Mouse (Mus musculus): ENCODE results near the gene Gm3625. TPM values are rescaled to one million over a fixed set of nuclear protein-coding genes. Genes with fewer than 3 reads are reported as not detected.
"Not testable (repeated sequence)": the region's sequence is repeated elsewhere in the genome, so short reads cannot be mapped to it uniquely, and the experiment has no call there.

Gene Gm3625
- polyA plus RNA-seq, 1 experiment from 2014 or later = not detected

DNA sequence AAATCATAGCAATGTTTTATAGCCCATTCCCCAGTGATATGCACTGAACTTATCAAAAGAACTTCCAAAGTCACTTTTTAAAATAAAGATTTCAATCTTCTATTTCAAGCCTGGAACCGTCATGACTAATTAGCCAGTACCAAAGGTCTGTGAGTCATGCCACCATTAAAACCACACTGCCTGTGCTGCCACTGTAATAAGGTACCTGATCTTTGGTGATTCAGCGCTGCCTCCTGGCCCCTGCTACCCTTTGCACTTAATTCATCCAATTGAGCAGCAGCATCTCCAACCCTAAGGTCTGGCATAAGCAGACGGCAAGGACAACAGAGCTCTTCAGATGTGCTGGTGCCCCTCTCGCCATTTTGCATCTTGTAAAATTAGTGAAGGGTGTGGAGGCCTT lies 18.7 kb downstream of the Gm3625 start:
- DNase-seq (ENCODE audit: low spot score) = no peak
- Histone ChIP-seq H3K9me3 (ENCODE audit: control insufficient read depth, low read length) (no peaks in the 10 kb centered on the region), H3K36me3 (ENCODE audit: control insufficient read depth, insufficient read depth, low read length) (no peaks in the 10 kb centered on the region), H3K27me3 (replicated peaks; ENCODE audit: control insufficient read depth, insufficient read depth, low read length) (no peaks in the 10 kb centered on the region), H3K4me3 (ENCODE audit: low read depth, low read length) (no peak overlapping the region), H3K4me1 (replicated peaks; ENCODE audit: control insufficient read depth, insufficient read depth, low read length) (no peaks in the 10 kb centered on the region), H3K4me2 (ENCODE audit: low read length) (no peak overlapping the region), H3K27ac (ENCODE audit: low read depth) (no peak overlapping the region), H3K9ac (ENCODE audit: low read length) (no peak overlapping the region)
- ATAC-seq (replicated peaks; ENCODE audit: low FRiP score, low TSS enrichment, low read depth) = no peak
- 82% methylated on average over 4 of the region's 4 CpGs for WGBS

GRCm38 (mm10) chr12:4571864-4572263 lies 20.9 kb downstream of the Gm3625 start:
- 23% methylated on average over 5 of the region's 5 CpGs for WGBS
- no peaks in the 10 kb centered on the region for H3K9me3 ChIP-seq (ENCODE audit: control insufficient read depth, low read length)
- no peak overlapping the region for H3K4me2 ChIP-seq (ENCODE audit: low read length)
- DNase-seq (ENCODE audit: low spot score) (no peak), ATAC-seq (replicated peaks; ENCODE audit: low FRiP score, low TSS enrichment, low read depth) (peak; percentile 86; the same call in 1 of the 2 replicates)
- no peak overlapping the region for H3K27ac ChIP-seq (ENCODE audit: low read depth)
- no peaks in the 10 kb centered on the region for H3K4me1 ChIP-seq (replicated peaks; ENCODE audit: control insufficient read depth, insufficient read depth, low read length)
- no peak overlapping the region for H3K4me3 ChIP-seq (ENCODE audit: low read depth, low read length)
- H3K27me3 ChIP-seq (replicated peaks; ENCODE audit: control insufficient read depth, insufficient read depth, low read length) = no peaks in the 10 kb centered on the region
- no peaks in the 10 kb centered on the region for H3K36me3 ChIP-seq (ENCODE audit: control insufficient read depth, insufficient read depth, low read length)
- no peak overlapping the region for H3K9ac ChIP-seq (ENCODE audit: low read length)

DNA sequence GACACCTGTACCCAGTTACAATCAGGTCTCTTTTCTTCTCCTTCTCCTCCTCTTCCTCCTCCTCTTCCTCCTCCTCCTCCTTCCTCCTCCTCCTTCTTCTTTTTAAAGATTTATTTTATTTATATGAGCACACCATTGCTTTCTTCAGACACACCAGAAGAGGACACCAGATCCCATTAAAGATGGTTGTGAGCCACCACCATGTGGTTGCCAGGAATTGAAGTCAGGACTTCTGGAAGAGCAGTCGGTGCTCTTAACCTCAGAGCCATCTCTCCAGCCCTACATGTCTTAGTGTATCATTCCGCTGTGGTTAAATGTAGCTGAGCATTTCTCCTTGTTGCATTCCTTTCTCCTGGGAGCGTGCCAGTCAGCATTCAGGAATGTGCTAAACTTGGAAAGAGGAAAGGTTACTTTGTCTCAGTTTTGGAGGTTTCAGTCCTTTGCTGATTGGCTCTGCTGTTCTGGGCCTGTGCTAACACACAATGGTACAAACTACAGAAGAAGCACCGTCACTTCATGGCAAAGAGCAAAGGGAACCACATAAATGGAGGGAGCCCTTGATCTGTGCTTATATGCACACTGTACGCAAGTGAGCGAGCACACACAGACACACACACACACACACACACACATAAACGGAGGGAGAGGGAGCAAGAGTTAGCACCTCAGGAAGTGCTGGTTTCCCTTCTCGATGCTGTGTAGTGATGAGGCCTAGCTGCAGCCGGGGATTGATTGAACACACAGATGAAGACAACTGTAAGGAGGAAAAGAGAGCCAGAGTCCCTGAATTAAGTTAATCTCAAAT lies 34.0 kb downstream of the Gm3625 start:
- no peak for DNase-seq (ENCODE audit: low spot score)
- Histone ChIP-seq H3K27ac (ENCODE audit: low read depth) (no peak overlapping the region), H3K4me3 (ENCODE audit: low read depth, low read length) (no peak overlapping the region), H3K27me3 (replicated peaks; ENCODE audit: control insufficient read depth, insufficient read depth, low read length) (no peaks in the 10 kb centered on the region), H3K4me2 (ENCODE audit: low read length) (no peak overlapping the region), H3K9ac (ENCODE audit: low read length) (no peak overlapping the region), H3K9me3 (ENCODE audit: control insufficient read depth, low read length) (no peaks in the 10 kb centered on the region), H3K4me1 (replicated peaks; ENCODE audit: control insufficient read depth, insufficient read depth, low read length) (no peaks in the 10 kb centered on the region), H3K36me3 (ENCODE audit: control insufficient read depth, insufficient read depth, low read length) (no peaks in the 10 kb centered on the region)
- WGBS = 59% methylated on average over 9 of the region's 9 CpGs
- ATAC-seq (replicated peaks; ENCODE audit: low FRiP score, low TSS enrichment, low read depth) = no peak

DNA sequence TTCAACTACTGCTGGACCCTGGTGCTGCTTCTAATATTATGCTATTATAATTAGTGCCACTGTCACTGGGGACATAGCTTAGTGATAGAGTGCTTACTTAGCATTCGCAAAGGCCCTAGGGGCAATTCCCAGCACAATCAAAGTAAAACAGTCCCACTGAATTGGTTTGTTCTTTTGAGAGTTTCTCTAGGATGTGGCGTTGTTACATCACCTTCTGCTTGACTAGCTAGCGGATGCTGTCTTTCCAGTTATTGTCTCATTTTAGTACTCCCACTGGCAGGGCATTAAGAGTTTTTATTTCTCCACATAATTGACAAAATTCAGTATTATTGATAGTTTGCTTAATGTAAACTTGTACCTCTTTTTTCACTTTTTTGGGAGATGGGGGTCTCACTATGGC lies 34.7 kb downstream of the Gm3625 start:
- Histone ChIP-seq H3K4me3 (ENCODE audit: low read depth, low read length) (no peak overlapping the region), H3K36me3 (ENCODE audit: control insufficient read depth, insufficient read depth, low read length) (no peaks in the 10 kb centered on the region), H3K27me3 (replicated peaks; ENCODE audit: control insufficient read depth, insufficient read depth, low read length) (no peaks in the 10 kb centered on the region), H3K4me2 (ENCODE audit: low read length) (no peak overlapping the region), H3K4me1 (replicated peaks; ENCODE audit: control insufficient read depth, insufficient read depth, low read length) (no peaks in the 10 kb centered on the region), H3K9me3 (ENCODE audit: control insufficient read depth, low read length) (no peaks in the 10 kb centered on the region), H3K27ac (ENCODE audit: low read depth) (no peak overlapping the region), H3K9ac (ENCODE audit: low read length) (no peak overlapping the region)
- DNase-seq (ENCODE audit: low spot score) = no peak
- ATAC-seq (replicated peaks; ENCODE audit: low FRiP score, low TSS enrichment, low read depth) = no peak
- 93% methylated on average over 3 of the region's 3 CpGs for WGBS

DNA sequence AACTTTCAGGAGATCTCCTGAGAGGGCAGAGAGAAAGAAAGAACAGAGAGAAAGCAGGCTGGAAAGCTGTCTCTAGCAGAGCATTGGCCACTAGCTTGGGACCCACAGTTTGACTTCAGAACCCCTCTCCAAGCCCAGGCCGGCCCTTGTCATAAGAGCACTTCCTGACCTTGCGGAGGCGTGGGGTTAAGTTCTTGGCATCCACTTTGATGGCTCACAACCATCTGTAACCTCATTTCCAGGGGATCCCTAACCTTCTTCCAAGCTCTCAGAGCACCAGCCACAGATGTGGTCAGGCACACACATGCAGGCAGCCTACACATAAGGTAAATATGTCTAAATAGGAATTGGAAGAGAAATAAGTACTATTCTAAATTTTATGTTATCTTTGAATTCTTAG lies 35.3 kb downstream of the Gm3625 start:
- ATAC-seq (replicated peaks; ENCODE audit: low FRiP score, low TSS enrichment, low read depth) (no peak), DNase-seq (ENCODE audit: low spot score) (no peak)
- H3K9ac ChIP-seq (ENCODE audit: low read length) = no peak overlapping the region
- no peaks in the 10 kb centered on the region for H3K36me3 ChIP-seq (ENCODE audit: control insufficient read depth, insufficient read depth, low read length)
- H3K4me3 ChIP-seq (ENCODE audit: low read depth, low read length) = no peak overlapping the region
- H3K27ac ChIP-seq (ENCODE audit: low read depth) = no peak overlapping the region
- H3K27me3 ChIP-seq (replicated peaks; ENCODE audit: control insufficient read depth, insufficient read depth, low read length) = no peaks in the 10 kb centered on the region
- no peaks in the 10 kb centered on the region for H3K9me3 ChIP-seq (ENCODE audit: control insufficient read depth, low read length)
- 76% methylated on average over 3 of the region's 3 CpGs for WGBS
- no peak overlapping the region for H3K4me2 ChIP-seq (ENCODE audit: low read length)
- no peaks in the 10 kb centered on the region for H3K4me1 ChIP-seq (replicated peaks; ENCODE audit: control insufficient read depth, insufficient read depth, low read length)

- no peaks in the 10 kb centered on the region for H3K9me3 ChIP-seq (ENCODE audit: control insufficient read depth, low read length)
- H3K36me3 ChIP-seq (ENCODE audit: control insufficient read depth, insufficient read depth, low read length) = no peaks in the 10 kb centered on the region
- H3K27ac ChIP-seq (ENCODE audit: low read depth) = no peak overlapping the region
- H3K4me3 ChIP-seq (ENCODE audit: low read depth, low read length) = no peak overlapping the region
- WGBS = 83% methylated on average over 9 of the region's 9 CpGs
- no peak overlapping the region for H3K9ac ChIP-seq (ENCODE audit: low read length)
- H3K4me1 ChIP-seq (replicated peaks; ENCODE audit: control insufficient read depth, insufficient read depth, low read length) = no peaks in the 10 kb centered on the region
- H3K27me3 ChIP-seq (replicated peaks; ENCODE audit: control insufficient read depth, insufficient read depth, low read length) = no peaks in the 10 kb centered on the region
- H3K4me2 ChIP-seq (ENCODE audit: low read length) = no peak overlapping the region
- DNase-seq (ENCODE audit: low spot score) = no peak
- ATAC-seq (replicated peaks; ENCODE audit: low FRiP score, low TSS enrichment, low read depth) = no peak
Observed at GRCm38 (mm10) chr12:4556891-4557290, 35.8 kb downstream of the Gm3625 start.

- Histone ChIP-seq H3K36me3 (ENCODE audit: control insufficient read depth, insufficient read depth, low read length) (no peaks in the 10 kb centered on the region), H3K27me3 (replicated peaks; ENCODE audit: control insufficient read depth, insufficient read depth, low read length) (no peaks in the 10 kb centered on the region), H3K4me2 (ENCODE audit: low read length) (no peak overlapping the region), H3K9ac (ENCODE audit: low read length) (no peak overlapping the region), H3K9me3 (ENCODE audit: control insufficient read depth, low read length) (no peaks in the 10 kb centered on the region), H3K4me1 (replicated peaks; ENCODE audit: control insufficient read depth, insufficient read depth, low read length) (no peaks in the 10 kb centered on the region), H3K27ac (ENCODE audit: low read depth) (no peak overlapping the region), H3K4me3 (ENCODE audit: low read depth, low read length) (no peak overlapping the region)
- no peak for ATAC-seq (replicated peaks; ENCODE audit: low FRiP score, low TSS enrichment, low read depth)
- WGBS = 73% methylated on average over 5 of the region's 6 CpGs
- no peak for DNase-seq (ENCODE audit: low spot score)
Observed at GRCm38 (mm10) chr12:4555451-4555850, 37.3 kb downstream of the Gm3625 start.

DNA sequence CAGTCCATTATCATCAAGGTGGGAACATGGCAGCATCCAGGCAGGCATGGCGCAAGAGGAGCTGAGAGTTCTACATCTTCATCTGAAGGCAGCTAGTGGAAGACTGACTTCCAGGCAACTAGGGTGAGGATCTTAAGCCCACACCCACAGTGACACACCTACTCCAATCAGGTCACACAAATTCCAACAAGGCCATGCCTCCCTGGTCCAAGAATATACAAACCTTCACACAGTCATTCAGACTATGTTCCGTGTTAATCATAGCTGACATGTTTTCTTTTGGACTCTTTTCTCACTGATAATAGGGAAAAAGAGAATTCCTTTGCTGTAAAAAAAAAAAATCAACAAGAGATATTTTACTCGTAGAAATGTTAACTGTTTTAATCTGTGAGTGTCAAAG lies 39.0 kb downstream of the Gm3625 start:
- not testable (repeated sequence) for H3K4me2 ChIP-seq (ENCODE audit: low read length); ATAC-seq (replicated peaks; ENCODE audit: low FRiP score, low TSS enrichment, low read depth)

More for the DNA sequence above, 39.0 kb downstream of the Gm3625 start:
- not testable (repeated sequence) for H3K27ac ChIP-seq (ENCODE audit: low read depth); H3K9ac ChIP-seq (ENCODE audit: low read length); H3K27me3 ChIP-seq (replicated peaks; ENCODE audit: control insufficient read depth, insufficient read depth, low read length); DNase-seq (ENCODE audit: low spot score); H3K36me3 ChIP-seq (ENCODE audit: control insufficient read depth, insufficient read depth, low read length); H3K9me3 ChIP-seq (ENCODE audit: control insufficient read depth, low read length); H3K4me1 ChIP-seq (replicated peaks; ENCODE audit: control insufficient read depth, insufficient read depth, low read length); H3K4me3 ChIP-seq (ENCODE audit: low read depth, low read length)
- 66% methylated on average over 3 of the region's 3 CpGs for WGBS
